ENCODE assay signal across 9 mouse cellular contexts in genomic region chr10:80987709-80988441, GRCm38 (mm10). TPM values are rescaled to one million over a fixed set of nuclear protein-coding genes. Genes with fewer than 3 reads are reported as not detected.
DNase-seq lines count a peak whose midpoint lies in the region; ATAC-seq and TF ChIP-seq lines count a peak whose summit lies in the region.
"Had no signal": no experiment of that assay in that cellular context is flagged by ENCODE, and none has a peak within 500 bp of the region (broad histone marks: within the 10 kb centered on the region; RNA-seq: fewer than 3 reads in every experiment).

No protein-coding gene starts in this region.

- H3K9ac ChIP-seq in embryonic facial prominence, embryonic 11.5 days (replicated peaks; ENCODE audit: low read length) = no peak overlapping the region
- H3K9ac ChIP-seq in liver, embryonic 15.5 days = no peak overlapping the region
- H3K9ac ChIP-seq in stomach, postnatal 0 days (ENCODE audit: low read length) = no peak overlapping the region

- TF ChIP-seq CTCF in C2C12 (IDR thresholded peaks at IDR 0.05; ENCODE audit: control insufficient read depth, insufficient read depth, insufficient read length) = peak; percentile 96
- TF ChIP-seq CTCF in kidney, adult 2 months (conservative IDR thresholded peaks at IDR 0.05; ENCODE audit: insufficient read depth, insufficient read length, low read depth, low read length) = peak; percentile 96
- peak; percentile 99 for TF ChIP-seq CTCF in stomach, postnatal 0 days (IDR thresholded peaks at IDR 0.05; ENCODE audit: low read depth)

- TF ChIP-seq POLR2A in kidney, adult 2 months (IDR thresholded peaks at IDR 0.05; ENCODE audit: low read depth, low read length) = no peak

- no peak for TF ChIP-seq EP300 in stomach, postnatal 0 days (optimal IDR thresholded peaks at IDR 0.05)

- H3K79me3 ChIP-seq in C2C12 (ENCODE audit: low read depth) = no peaks in the 10 kb centered on the region

- 12% methylated on average over 10 of the region's 10 CpGs for WGBS in embryonic facial prominence, embryonic 11.5 days
- 14% methylated on average over 10 of the region's 10 CpGs for WGBS in kidney, adult 2 months
- 6% methylated on average over 10 of the region's 10 CpGs for WGBS in liver, embryonic 15.5 days (ENCODE audit: insufficient replicate concordance)
- 14% methylated on average over 10 of the region's 10 CpGs for WGBS in stomach, postnatal 0 days

- H3ac ChIP-seq in C2C12 (ENCODE audit: control insufficient read depth, insufficient read length, low read depth) = peak overlapping the region; percentile 34

- peak; percentile 90 for DNase-seq in adrenal gland, postnatal 25 days
- DNase-seq in embryonic facial prominence, embryonic 11.5 days (ENCODE audit: low spot score) = peak; percentile 92
- DNase-seq in heart, adult 9 months (ENCODE audit: low spot score in 2 of 2) = peak; percentile 83 to 86
- peak; percentile 88 for DNase-seq in kidney, adult 2 months
- DNase-seq in neural tube, embryonic 10.5 days (ENCODE audit: extremely low spot score, low spot score) = peak; percentile 85
- DNase-seq in stomach, postnatal 0 days (ENCODE audit: low spot score) = peak; percentile 91

- peak; percentile 83 for ATAC-seq in embryonic facial prominence, embryonic 11.5 days (replicated peaks; ENCODE audit: insufficient number of reproducible peaks, low FRiP score, low TSS enrichment, low read depth)
- peak; percentile 48; the same call in 1 of the 2 replicates for ATAC-seq in liver, embryonic 15.5 days (ENCODE audit: insufficient read depth)
- peak; percentile 81 for ATAC-seq in stomach, postnatal 0 days (ENCODE audit: low FRiP score, low TSS enrichment)

- no peaks in the 10 kb centered on the region for H3K79me2 ChIP-seq in C2C12 (ENCODE audit: control insufficient read depth, insufficient read depth)

- no peak overlapping the region; the same call in 1 of the 2 replicates for H3K4me2 ChIP-seq in embryonic facial prominence, embryonic 11.5 days (ENCODE audit: low read depth, low read length)
- H3K4me2 ChIP-seq in liver, embryonic 15.5 days = no peak overlapping the region
- no peak overlapping the region for H3K4me2 ChIP-seq in stomach, postnatal 0 days (replicated peaks; ENCODE audit: low read depth)

- H3K27ac ChIP-seq in embryonic facial prominence, embryonic 11.5 days (replicated peaks; ENCODE audit: low read depth, low read length) = no peak overlapping the region; the same call in 1 of the 2 replicates
- H3K27ac ChIP-seq in kidney, adult 2 months (ENCODE audit: insufficient read depth, low read depth, low read length) = no peak overlapping the region
- no peak overlapping the region for H3K27ac ChIP-seq in liver, embryonic 15.5 days (replicated peaks)
- peak overlapping the region; percentile 35; the same call in 1 of the 2 replicates for H3K27ac ChIP-seq in stomach, postnatal 0 days (replicated peaks)

- H3K9me3 ChIP-seq in embryonic facial prominence, embryonic 11.5 days (replicated peaks; ENCODE audit: control insufficient read depth, low read length) = no peaks in the 10 kb centered on the region
- H3K9me3 ChIP-seq in liver, embryonic 15.5 days (replicated peaks) = no peaks in the 10 kb centered on the region
- no peaks in the 10 kb centered on the region for H3K9me3 ChIP-seq in stomach, postnatal 0 days (ENCODE audit: control insufficient read depth, low read length)

- no peak overlapping the region for H3K4me3 ChIP-seq in C2C12 (ENCODE audit: insufficient read depth, poor library complexity, severe bottlenecking)
- H3K4me3 ChIP-seq in embryonic facial prominence, embryonic 11.5 days (ENCODE audit: low read depth, low read length) = no peak overlapping the region
- no peak overlapping the region for H3K4me3 ChIP-seq in kidney, adult 2 months (ENCODE audit: insufficient read depth, low read depth, low read length)
- no peak overlapping the region for H3K4me3 ChIP-seq in liver, embryonic 15.5 days (replicated peaks)
- H3K4me3 ChIP-seq in stomach, postnatal 0 days (ENCODE audit: low read depth, low read length) = no peak overlapping the region
- H3K4me3 ChIP-seq: erythroblast, embryonic 14.5 days had no signal

- H3K4me1 ChIP-seq in embryonic facial prominence, embryonic 11.5 days (ENCODE audit: control insufficient read depth, insufficient read depth, low read length) = peaks cover 3% of the 10 kb centered on the region
- H3K4me1 ChIP-seq in kidney, adult 2 months (ENCODE audit: control insufficient read depth, insufficient read depth, low read length) = peaks cover 6% of the 10 kb centered on the region; the same call in 1 of the 2 replicates
- peaks cover 10% of the 10 kb centered on the region for H3K4me1 ChIP-seq in liver, embryonic 15.5 days (replicated peaks)
- peaks cover 3% of the 10 kb centered on the region; the same call in 1 of the 2 replicates for H3K4me1 ChIP-seq in stomach, postnatal 0 days (replicated peaks; ENCODE audit: control insufficient read depth, insufficient read depth)

- no peaks in the 10 kb centered on the region for H3K36me3 ChIP-seq in C2C12 (ENCODE audit: control insufficient read depth, insufficient read depth)
- H3K36me3 ChIP-seq in embryonic facial prominence, embryonic 11.5 days (replicated peaks; ENCODE audit: control insufficient read depth, insufficient read depth, low read depth, low read length) = no peaks in the 10 kb centered on the region
- H3K36me3 ChIP-seq in kidney, adult 2 months (ENCODE audit: control insufficient read depth, insufficient read depth, low read length) = no peaks in the 10 kb centered on the region
- H3K36me3 ChIP-seq in liver, embryonic 15.5 days (replicated peaks) = no peaks in the 10 kb centered on the region
- no peaks in the 10 kb centered on the region for H3K36me3 ChIP-seq in stomach, postnatal 0 days (ENCODE audit: control insufficient read depth, insufficient read depth, low read length)

- H3K27me3 ChIP-seq in C2C12 (ENCODE audit: control insufficient read depth, insufficient read depth, insufficient read length) = no peaks in the 10 kb centered on the region
- peaks cover 20% of the 10 kb centered on the region for H3K27me3 ChIP-seq in embryonic facial prominence, embryonic 11.5 days (ENCODE audit: control insufficient read depth, insufficient read depth, low read length)
- no peaks in the 10 kb centered on the region for H3K27me3 ChIP-seq in kidney, adult 2 months (replicated peaks; ENCODE audit: control insufficient read depth, insufficient read depth, low read length)
- H3K27me3 ChIP-seq in liver, embryonic 15.5 days = peaks cover 53% of the 10 kb centered on the region
- no peaks in the 10 kb centered on the region for H3K27me3 ChIP-seq in stomach, postnatal 0 days (ENCODE audit: control insufficient read depth, insufficient read depth, low read length)

TF ChIP-seq in C2C12, 6 proteins besides CTCF, POLR2A, EP300 and RAD21:
- peak; percentile 37 for TF ChIP-seq MAX (IDR thresholded peaks at IDR 0.05)
- TF ChIP-seq USF1 (IDR thresholded peaks at IDR 0.05; ENCODE audit: low read depth) = no peak

RNA-seq across cellular contexts. Expression of gene Gng7, which starts 26.9 kb away (rescaled TPM):
- 0.25 TPM for polyA plus RNA-seq in C2C12 (2012; fragmentation: generic; extraction: Trizol)
- total RNA-seq in adrenal gland, postnatal 25 days (2021) = 4.5 and 7.8 TPM in 2 replicates
- polyA plus RNA-seq in embryonic facial prominence, embryonic 11.5 days (2014; fragmentation: Nextera tagmentation; extraction: Ambion mirVana) = 4.8 and 5.4 TPM in 2 replicates
- polyA plus RNA-seq in kidney, adult 2 months (2012; rRNA removed) = 1.9 and 2.0 TPM in 2 replicates
- polyA plus RNA-seq in liver, embryonic 15.5 days (2015; fragmentation: Nextera tagmentation; extraction: Ambion mirVana) = 0.36 and 0.41 TPM in 2 replicates
- 1.3 and 1.8 TPM in 2 replicates for polyA plus RNA-seq in stomach, postnatal 0 days (2015; fragmentation: Nextera tagmentation; extraction: Ambion mirVana)
- polyA plus RNA-seq: erythroblast, embryonic 14.5 days had no signal

RNA-seq across cellular contexts. Expression of gene Diras1, which starts 37.6 kb away (rescaled TPM):
- 0.28 TPM for polyA plus RNA-seq in C2C12 (2012; fragmentation: generic; extraction: Trizol)
- total RNA-seq in adrenal gland, postnatal 25 days (2021) = 1.9 and 2.9 TPM in 2 replicates
- 1.3 and 1.4 TPM in 2 replicates for polyA plus RNA-seq in embryonic facial prominence, embryonic 11.5 days (2014; fragmentation: Nextera tagmentation; extraction: Ambion mirVana)
- 0.04 and 0.25 TPM in 2 replicates for polyA plus RNA-seq in kidney, adult 2 months (2012; rRNA removed)
- 0.07 TPM in 1 of 2 replicates, not detected in the other for polyA plus RNA-seq in liver, embryonic 15.5 days (2015; fragmentation: Nextera tagmentation; extraction: Ambion mirVana)
- polyA plus RNA-seq in stomach, postnatal 0 days (2015; fragmentation: Nextera tagmentation; extraction: Ambion mirVana) = 0.40 and 0.42 TPM in 2 replicates
- polyA plus RNA-seq: erythroblast, embryonic 14.5 days had no signal

RNA-seq across cellular contexts. Expression of gene Slc39a3, which starts 49.4 kb away (rescaled TPM):
- 11.6 TPM for polyA plus RNA-seq in C2C12 (2012; fragmentation: generic; extraction: Trizol)
- 45.1 and 80.7 TPM in 2 replicates for total RNA-seq in adrenal gland, postnatal 25 days (2021)
- 6.7 and 7.2 TPM in 2 replicates for polyA plus RNA-seq in embryonic facial prominence, embryonic 11.5 days (2014; fragmentation: Nextera tagmentation; extraction: Ambion mirVana)
- 37.5 and 39.6 TPM in 2 replicates for polyA plus RNA-seq in kidney, adult 2 months (2012; rRNA removed)
- 5.6 and 6.5 TPM in 2 replicates for polyA plus RNA-seq in liver, embryonic 15.5 days (2015; fragmentation: Nextera tagmentation; extraction: Ambion mirVana)
- 11.0 and 11.1 TPM in 2 replicates for polyA plus RNA-seq in stomach, postnatal 0 days (2015; fragmentation: Nextera tagmentation; extraction: Ambion mirVana)

RNA-seq across cellular contexts. Expression of gene Gadd45b, which starts 58.0 kb away (rescaled TPM):
- polyA plus RNA-seq in C2C12 (2012; fragmentation: generic; extraction: Trizol) = 37.2 TPM
- 15.3 and 15.4 TPM in 2 replicates for total RNA-seq in adrenal gland, postnatal 25 days (2021)
- polyA plus RNA-seq in embryonic facial prominence, embryonic 11.5 days (2014; fragmentation: Nextera tagmentation; extraction: Ambion mirVana) = 9.9 and 11.6 TPM in 2 replicates
- polyA plus RNA-seq in kidney, adult 2 months (2012; rRNA removed) = 10.1 and 11.3 TPM in 2 replicates
- polyA plus RNA-seq in liver, embryonic 15.5 days (2015; fragmentation: Nextera tagmentation; extraction: Ambion mirVana) = 3.8 and 4.0 TPM in 2 replicates
- polyA plus RNA-seq in stomach, postnatal 0 days (2015; fragmentation: Nextera tagmentation; extraction: Ambion mirVana) = 59.5 and 62.2 TPM in 2 replicates
